Mouse (Mus musculus) left cerebral cortex, adult 11 months (tissue): ENCODE results near the gene Col9a1.

ENCODE experiments used
- DNase-seq: peaks from one replicate; pipeline ENCODE4 v3.0.0; 2022; ENCODE audit warnings: low spot score

Col9a1 gene

DNA sequence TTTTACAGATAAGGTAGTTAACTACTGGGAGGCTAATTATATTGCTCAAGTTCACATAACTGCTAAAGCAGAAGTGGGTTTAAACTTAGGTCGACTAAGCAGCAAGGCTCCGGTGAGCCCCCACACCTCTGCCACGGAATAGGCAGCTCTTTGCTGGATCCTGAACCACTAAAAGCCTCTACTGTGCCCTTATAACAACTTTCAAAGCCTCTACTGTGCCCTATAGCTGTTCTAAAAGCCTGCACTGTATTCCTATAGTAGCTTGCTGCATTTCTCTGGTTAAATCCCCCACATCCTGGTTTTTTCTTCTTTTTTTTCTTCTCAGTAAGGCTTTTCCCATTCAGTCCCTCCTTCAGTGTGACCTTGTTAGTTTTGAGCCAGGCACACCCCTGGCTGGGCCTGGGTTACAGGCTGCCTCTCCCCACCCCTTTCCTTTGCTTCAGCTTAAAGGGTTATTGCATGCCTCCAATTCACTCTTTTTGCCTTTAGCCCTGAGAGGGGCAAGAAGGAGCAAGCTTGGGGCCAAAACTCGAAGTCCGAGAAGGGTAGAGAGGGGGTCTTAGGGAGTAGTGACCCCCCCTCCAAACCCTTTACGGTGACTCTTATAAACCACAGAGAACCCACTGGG is at the start of gene Col9a1:
TSS of gene Col9a1 (plus strand) at position 387 of the 628 bp plus-strand sequence.
- no peak for DNase-seq

GRCm38 (mm10) chr1:24127866-24128265 is 49.5 kb upstream of the Col9a1 start:
- no peak for DNase-seq

DNA sequence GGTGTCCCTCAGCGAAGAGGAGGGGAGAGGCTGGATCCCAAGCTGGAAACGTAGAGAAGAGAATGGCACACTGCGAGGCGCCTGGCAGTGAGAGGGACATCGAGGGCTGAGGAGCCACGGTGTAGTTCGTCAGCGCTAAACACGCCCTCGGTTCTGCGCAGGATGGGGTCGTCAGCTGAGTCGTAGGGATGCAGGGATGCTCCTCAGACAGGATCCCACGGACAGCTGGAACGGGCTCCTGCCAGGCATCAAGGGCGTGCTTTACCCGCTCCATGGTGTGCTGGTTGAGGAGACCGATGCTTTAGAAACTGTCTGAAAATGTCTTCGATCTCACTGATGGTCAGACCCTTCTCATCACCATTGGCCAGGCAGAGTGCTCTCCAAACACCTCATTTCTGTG is 43.6 kb upstream of the Col9a1 start:
- DNase-seq, result no peak

DNA sequence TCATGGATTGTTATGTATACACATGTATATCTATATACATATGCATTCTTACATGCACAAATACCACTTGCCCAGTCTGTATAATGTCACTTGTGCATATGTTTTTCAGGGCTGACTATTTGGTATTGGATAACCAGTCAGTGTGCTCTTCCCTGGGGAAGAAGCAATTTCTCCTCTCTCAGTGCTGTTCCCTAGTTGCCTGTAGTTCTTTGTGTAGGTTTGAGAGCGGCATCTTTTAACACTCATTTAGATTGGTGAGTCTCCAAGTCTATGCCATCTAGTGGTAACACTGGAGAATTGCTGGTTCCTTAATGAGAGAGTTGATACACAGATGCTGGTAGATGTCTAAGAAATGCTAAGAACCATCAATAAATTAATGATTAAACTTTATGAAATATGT is 42.6 kb upstream of the Col9a1 start:
- no peak for DNase-seq

DNA sequence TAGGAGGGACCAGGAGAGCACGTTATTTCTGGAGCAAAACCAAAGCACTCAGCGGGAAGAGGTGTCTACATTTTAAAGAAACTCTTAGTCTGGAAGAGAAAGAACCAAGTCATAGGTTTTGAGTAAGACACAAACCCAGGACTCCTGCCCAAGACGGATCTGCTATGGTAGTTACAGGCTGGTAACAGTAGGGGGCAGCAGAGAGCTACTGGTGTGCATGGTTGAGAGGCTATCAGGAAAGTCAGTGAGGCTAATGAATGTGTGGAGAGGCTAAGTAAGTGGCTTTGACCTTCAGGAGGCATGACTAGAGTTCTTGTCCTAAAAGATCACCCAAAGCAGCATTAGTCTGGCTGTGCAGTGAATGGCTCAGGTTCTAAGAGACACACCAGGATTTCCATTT is 40.3 kb upstream of the Col9a1 start:
- DNase-seq, result peak; percentile 31

- DNase-seq, result no peak
Observed at GRCm38 (mm10) chr1:24140555-24140954, 36.9 kb upstream of the Col9a1 start.

DNA sequence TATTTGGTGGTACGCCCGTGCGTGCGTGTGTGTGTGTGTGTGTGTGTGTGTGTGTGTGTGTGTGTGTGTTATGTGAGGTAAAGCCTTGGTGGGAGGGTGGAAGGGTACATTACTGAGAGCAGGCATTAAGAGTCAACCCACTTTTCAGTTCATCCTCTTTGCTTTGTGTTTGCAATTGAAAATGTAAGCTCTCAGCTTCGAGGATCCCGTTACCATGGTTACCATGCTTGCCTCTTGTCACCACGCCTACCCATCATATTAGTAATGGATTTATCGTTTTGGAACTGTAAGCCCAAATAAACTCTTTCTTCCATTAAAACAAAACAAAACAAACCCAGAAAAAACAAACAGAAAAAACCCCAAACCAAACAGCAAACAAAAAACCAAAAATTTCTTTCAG is 33.9 kb upstream of the Col9a1 start:
- no peak for DNase-seq

DNA sequence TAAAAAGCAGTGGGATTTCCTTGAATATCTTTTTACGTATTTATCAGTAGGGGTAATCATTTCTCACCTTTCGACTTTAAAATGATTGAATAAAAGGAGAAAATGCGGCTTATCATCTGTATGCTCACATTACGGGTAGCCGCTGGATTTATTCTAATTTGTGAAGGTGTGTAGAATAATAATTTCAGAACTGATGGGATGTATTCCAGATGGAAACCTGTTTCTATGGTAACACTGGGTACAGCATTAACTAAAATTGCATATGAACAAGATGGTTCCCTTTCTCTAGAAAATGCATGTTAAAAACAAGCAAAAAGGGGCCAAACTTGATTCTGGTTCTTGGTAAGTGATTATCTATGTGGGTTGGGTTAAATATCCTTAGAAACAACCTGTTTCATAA is 19.7 kb upstream of the Col9a1 start:
- no peak for DNase-seq

DNA sequence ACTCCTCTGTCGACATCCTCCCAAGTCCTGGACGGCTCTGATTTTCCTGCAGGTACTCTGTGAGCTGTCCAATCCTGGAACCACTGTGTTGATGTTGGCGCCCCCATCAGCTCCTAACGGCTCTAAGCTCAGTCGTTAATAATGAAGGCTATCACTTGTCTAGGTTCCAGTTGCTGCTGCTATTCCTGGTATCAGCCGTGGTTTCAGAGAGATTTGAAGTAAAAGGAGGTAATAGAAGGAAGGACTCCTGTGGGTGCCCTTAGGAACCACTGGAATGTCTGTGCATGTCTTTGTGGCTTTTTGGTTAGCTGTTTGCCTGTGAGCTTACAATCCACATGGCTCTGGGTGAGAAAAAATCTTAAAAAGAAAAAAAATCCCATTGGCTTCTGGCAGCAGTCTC is 8.0 kb upstream of the Col9a1 start:
- no peak for DNase-seq

- DNase-seq, result peak; percentile 43
Observed at GRCm38 (mm10) chr1:24171205-24171866, 6.1 kb upstream of the Col9a1 start.

GRCm38 (mm10) chr1:24171898-24172297 is 5.5 kb upstream of the Col9a1 start:
- DNase-seq, result no peak

- DNase-seq, result no peak
Observed at GRCm38 (mm10) chr1:24172656-24173055, 4.8 kb upstream of the Col9a1 start.

GRCm38 (mm10) chr1:24175761-24176160 is 1.6 kb upstream of the Col9a1 start:
- DNase-seq, result no peak

DNA sequence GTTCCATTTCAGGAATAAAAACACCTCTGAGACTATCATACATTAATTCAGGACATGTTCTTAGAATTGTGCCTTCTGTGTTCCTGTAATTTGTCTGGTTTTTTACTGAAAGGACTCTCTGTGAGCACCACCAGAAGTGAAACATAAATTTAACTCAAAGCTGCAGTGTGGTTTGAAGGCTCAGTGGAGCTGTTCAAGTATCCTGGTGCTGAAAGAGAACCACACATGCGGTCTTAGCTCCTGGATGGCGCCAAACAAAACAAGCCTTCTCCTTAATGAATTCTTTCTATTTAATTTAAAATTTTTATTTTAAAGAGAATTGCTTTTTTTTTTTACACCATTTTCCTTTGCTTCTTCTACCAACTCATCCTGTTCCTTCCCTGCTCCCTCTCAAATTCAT is 2.4 kb downstream of the Col9a1 start:
- no peak for DNase-seq

- no peak for DNase-seq
Observed at GRCm38 (mm10) chr1:24184981-24185380, 7.6 kb downstream of the Col9a1 start.

DNA sequence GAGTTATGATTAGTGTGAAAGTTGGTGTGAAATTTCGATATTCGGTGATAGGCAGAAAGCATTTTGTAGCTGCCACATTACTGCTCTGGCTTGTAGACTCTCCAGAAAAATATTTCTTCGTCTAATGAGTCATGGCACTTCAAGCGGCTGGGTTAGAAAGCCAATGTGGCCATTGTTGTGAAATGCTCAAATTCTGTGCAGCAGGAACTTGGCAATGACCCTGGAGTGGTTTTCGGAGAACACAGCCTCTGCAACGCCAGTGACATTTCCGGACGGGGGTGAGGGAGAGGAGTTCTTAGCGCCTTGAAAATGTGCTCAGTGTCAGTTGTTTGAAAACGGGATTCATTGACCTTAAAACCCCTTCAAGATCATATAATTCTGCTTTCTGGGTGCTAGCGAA is 9.6 kb downstream of the Col9a1 start:
- no peak for DNase-seq

GRCm38 (mm10) chr1:24191668-24192067 is 14.3 kb downstream of the Col9a1 start:
- no peak for DNase-seq

- DNase-seq, result no peak
Observed at GRCm38 (mm10) chr1:24194111-24194510, 16.7 kb downstream of the Col9a1 start.

- no peak for DNase-seq
Observed at GRCm38 (mm10) chr1:24195070-24195840, 17.8 kb downstream of the Col9a1 start.

- DNase-seq, result no peak
Observed at GRCm38 (mm10) chr1:24195951-24196517, 18.6 kb downstream of the Col9a1 start.

GRCm38 (mm10) chr1:24211621-24212385 is 34.4 kb downstream of the Col9a1 start:
- DNase-seq, result no peak

DNA sequence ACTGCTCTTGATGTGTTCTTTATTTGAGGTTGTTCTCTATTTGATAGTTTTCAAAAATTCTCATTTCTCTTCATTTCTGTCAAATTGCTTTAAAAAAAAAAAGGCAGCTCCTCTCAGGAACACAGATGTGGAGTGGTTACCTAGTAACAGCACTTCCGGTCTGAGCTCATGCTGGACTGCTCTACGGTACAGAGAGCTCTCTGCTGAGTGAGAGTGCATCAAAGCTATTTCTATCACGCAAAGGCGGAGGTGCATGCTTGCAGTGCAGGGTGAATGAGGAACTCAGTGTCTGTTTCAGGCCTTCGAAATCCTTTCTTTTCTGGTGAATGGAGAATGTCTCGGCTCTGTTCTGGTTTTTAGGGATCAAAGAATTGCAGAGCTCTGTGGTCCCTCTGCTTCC is 41.6 kb downstream of the Col9a1 start:
- DNase-seq, result no peak
